Mouse (Mus musculus) B cell, adult 62 days (primary cell): ENCODE data around the gene Gm7247. TPM values are rescaled to one million over a fixed set of nuclear protein-coding genes. Genes with fewer than 3 reads are reported as not detected.

ENCODE experiments used
- total RNA-seq: library from RNA; stranded (reverse); gene quantifications from 4 replicates; pipeline ENCODE4 v1.2.4, GENCODE M21; 2023

Gm7247 gene
- total RNA-seq, result not detected in 4 replicates

GRCm38 (mm10) chr14:51361456-51361855 lies at the start of gene Gm7247:
Gene Gm7247, plus strand, starts transcription at chr14:51361756.

GRCm38 (mm10) chr14:51410520-51410919 lies 49.0 kb downstream of the Gm7247 start, which contains the start of gene Vmn2r88:
Gene Vmn2r88, plus strand, starts transcription at chr14:51410820.

GRCm38 (mm10) chr14:51451557-51451956 lies 90.0 kb downstream of the Gm7247 start, which contains the start of gene Vmn2r89:
Gene Vmn2r89, plus strand, starts transcription at chr14:51451857.

GRCm38 (mm10) chr14:51552490-51552889 lies 190.9 kb downstream of the Gm7247 start, which contains the start of gene Gm5622:
Gene Gm5622, plus strand, starts transcription at chr14:51552790.

GRCm38 (mm10) chr14:51573963-51574362 lies 212.4 kb downstream of the Gm7247 start, which contains the start of gene Gm17175:
Gene Gm17175, minus strand, starts transcription at chr14:51574063.

GRCm38 (mm10) chr14:51592039-51592438 lies 230.5 kb downstream of the Gm7247 start, which contains the start of gene Gm17174:
Gene Gm17174, minus strand, starts transcription at chr14:51592139.

GRCm38 (mm10) chr14:51611210-51611609 lies 249.7 kb downstream of the Gm7247 start, which contains the start of gene Gm17078:
Gene Gm17078, minus strand, starts transcription at chr14:51611310.

Other genes starting within 250 kb of the Gm7247 start
- not detected in 4 replicates for gene Eddm3b, start 247.3 kb upstream of the Gm7247 start, total RNA-seq
- 95.9 to 104 TPM (median 99.0 TPM) in 4 replicates for gene Rnase6, start 237.8 kb upstream of the Gm7247 start, total RNA-seq
- gene Rnase1, start 215.0 kb upstream of the Gm7247 start, total RNA-seq, result 0.78 TPM in 1 of 4 replicates, not detected in the others
- not detected in 4 replicates for gene Rnase2b, start 199.5 kb upstream of the Gm7247 start, total RNA-seq
- not detected in 4 replicates for gene Ang2, start 162.6 kb upstream of the Gm7247 start, total RNA-seq
- gene Ear14, start 158.4 kb upstream of the Gm7247 start, total RNA-seq, result not detected in 4 replicates
- not detected in 4 replicates for gene Rnase2a, start 105.6 kb upstream of the Gm7247 start, total RNA-seq
- not detected in 4 replicates for gene Vmn2r88, start 49.1 kb downstream of the Gm7247 start, total RNA-seq
- not detected in 4 replicates for gene Vmn2r89, start 90.1 kb downstream of the Gm7247 start, total RNA-seq
- not detected in 4 replicates for gene Gm5622, start 191.0 kb downstream of the Gm7247 start, total RNA-seq
- not detected in 4 replicates for gene Gm17175, start 212.3 kb downstream of the Gm7247 start, total RNA-seq
- not detected in 4 replicates for gene Gm17174, start 230.4 kb downstream of the Gm7247 start, total RNA-seq
- gene Gm17078, start 249.6 kb downstream of the Gm7247 start, total RNA-seq, result not detected in 4 replicates